Mouse (Mus musculus) left cerebral cortex, adult 2 months (tissue): Measurements from ENCODE around the gene Lyrm9. TPM values are rescaled to one million over a fixed set of nuclear protein-coding genes. Genes with fewer than 3 reads are reported as not detected.

Experiments
- DNase-seq, 2 experiments: peaks; one replicate each; pipeline ENCODE4 v3.0.0; 2021 to 2022; ENCODE audit warnings: low spot score in 2 of 2, mixed read lengths in 1 of 2; ENCODE audit errors: extremely low spot score in 1 of 2
- H3K27ac ChIP-seq: fragments of 200-600 bp; 2 replicates; pipeline ENCODE4 v1.8.1; 2022
- H3K4me3 ChIP-seq: fragments of 200-600 bp; 2 replicates; pipeline ENCODE4 v1.8.1; 2022
- CTCF ChIP-seq: fragments of 200-600 bp; IDR thresholded peaks from 2 replicates; pipeline ENCODE4 v1.8.1; 2022; ENCODE audit warnings: antibody characterized with exemption, mild to moderate bottlenecking, moderate library complexity
- intact Hi-C: fragments of 180-260 bp; cut with DNase I; formaldehyde crosslinking; loops from one replicate; pipeline ENCODE4 v1.15.1; 2025
- total RNA-seq, 2 experiments: library from RNA; stranded (reverse); gene quantifications; 2 replicates each; pipeline ENCODE4 v1.2.3; 2021

The Lyrm9 gene
- total RNA-seq, 2 experiments from 2014 or later: 22.6 to 26.1 TPM

DNA sequence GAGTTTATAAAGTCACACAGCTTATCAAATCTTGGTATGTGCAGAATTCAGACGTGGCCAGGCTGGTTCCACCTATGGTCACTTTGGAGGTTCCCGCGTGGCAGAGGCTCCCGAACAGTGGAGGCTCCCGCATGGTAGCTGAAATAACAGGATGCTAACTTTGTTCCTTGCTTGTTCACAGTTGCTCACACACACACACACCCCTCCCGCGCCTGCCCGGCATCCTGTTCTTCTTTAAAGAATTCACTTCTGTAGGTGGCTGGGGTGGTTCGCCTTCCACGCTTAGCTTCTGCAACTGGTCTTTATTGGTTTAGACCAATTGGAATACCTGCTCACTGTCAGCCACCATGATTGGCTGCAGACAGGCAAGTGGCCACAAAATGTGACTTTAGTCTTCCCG is 33.3 kb upstream of the Lyrm9 start:
- no peak for TF ChIP-seq CTCF
- intact Hi-C loops: loop anchor here (2.0 to 5.0 kb wide), 2 partner anchors 36 to 96 kb away; partner anchors contain the start of gene Nlk
- DNase-seq: peak; percentile 33 to 58
- Histone ChIP-seq H3K27ac (peak overlapping the region; percentile 80), H3K4me3 (no peak overlapping the region)

DNA sequence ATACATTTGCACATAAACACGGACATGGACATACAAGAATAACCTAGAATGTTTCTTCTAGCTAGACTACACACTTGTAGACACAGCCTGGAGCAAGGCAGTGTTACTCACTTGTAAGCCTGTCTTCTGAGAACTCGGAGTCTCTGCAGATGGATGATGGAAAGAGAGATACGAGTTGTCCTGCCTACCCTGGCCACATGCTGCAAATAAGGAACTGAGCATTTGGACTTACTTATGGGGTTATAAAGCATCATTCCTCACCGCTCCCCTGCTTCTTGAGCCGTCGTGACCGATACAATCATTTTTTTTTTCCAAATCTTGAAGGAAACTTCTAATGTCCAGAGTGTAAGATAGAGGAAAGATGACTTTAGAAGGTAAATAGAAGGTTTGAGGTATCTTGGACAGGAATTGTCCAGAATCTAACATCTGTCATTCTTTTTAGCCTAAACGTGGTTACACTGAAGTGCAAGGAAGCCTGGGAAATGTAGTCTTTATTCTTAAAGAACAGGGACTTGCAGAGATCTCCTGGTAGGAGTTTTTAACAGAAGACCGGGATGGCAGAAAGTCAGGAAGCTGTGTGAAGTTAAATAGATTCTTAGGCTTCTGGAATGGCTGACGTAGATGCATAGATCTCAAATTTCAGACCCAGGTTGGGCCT is 30.2 kb upstream of the Lyrm9 start:
- DNase-seq: no peak
- no peak overlapping the region for H3K4me3 ChIP-seq
- intact Hi-C loops: no loop called here

DNA sequence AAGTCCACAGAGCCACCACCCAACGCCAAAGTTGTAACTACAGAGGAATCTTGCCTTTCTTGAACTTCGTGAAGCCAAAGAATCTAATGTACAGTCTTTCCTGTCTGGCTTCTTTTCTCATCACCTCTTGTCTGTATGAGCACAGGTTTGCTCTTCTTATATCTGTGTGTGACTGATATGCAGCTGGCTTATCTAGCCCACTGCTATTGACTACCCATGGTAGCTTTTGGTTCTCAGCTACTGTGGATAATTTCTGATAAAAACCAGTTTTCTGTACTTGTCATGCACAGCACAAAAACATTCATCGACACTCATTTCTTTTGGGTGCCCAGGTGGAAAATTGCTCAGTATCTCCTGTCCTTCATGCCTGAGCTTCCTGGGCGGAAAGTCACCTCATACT is 25.3 kb upstream of the Lyrm9 start:
- no peak overlapping the region for H3K4me3 ChIP-seq
- H3K27ac ChIP-seq: no peak overlapping the region
- TF ChIP-seq CTCF: no peak
- DNase-seq: no peak
- intact Hi-C loops: no loop called here

More for the DNA sequence above, 30.2 kb upstream of the Lyrm9 start:
- peak overlapping the region; percentile 1; the same call in 1 of the 2 replicates for H3K27ac ChIP-seq
- TF ChIP-seq CTCF: no peak

- peak overlapping the region; percentile 88 for H3K27ac ChIP-seq
- DNase-seq: no peak
- intact Hi-C loops: loop anchor here (2.0 kb wide), 3 partner anchors 21 to 47 kb away; no protein-coding TSS in a partner anchor
- TF ChIP-seq CTCF: no peak
- H3K4me3 ChIP-seq: no peak overlapping the region
Measured at GRCm38 (mm10) chr11:78803587-78804316, 22.6 kb upstream of the Lyrm9 start.

GRCm38 (mm10) chr11:78804551-78804950 is 21.8 kb upstream of the Lyrm9 start:
- no peak for DNase-seq
- intact Hi-C loops: loop anchor here (2.0 kb wide), 3 partner anchors 20 to 48 kb away; no protein-coding TSS in a partner anchor
- TF ChIP-seq CTCF: no peak
- H3K4me3 ChIP-seq: no peak overlapping the region
- peak overlapping the region; percentile 88 for H3K27ac ChIP-seq

DNA sequence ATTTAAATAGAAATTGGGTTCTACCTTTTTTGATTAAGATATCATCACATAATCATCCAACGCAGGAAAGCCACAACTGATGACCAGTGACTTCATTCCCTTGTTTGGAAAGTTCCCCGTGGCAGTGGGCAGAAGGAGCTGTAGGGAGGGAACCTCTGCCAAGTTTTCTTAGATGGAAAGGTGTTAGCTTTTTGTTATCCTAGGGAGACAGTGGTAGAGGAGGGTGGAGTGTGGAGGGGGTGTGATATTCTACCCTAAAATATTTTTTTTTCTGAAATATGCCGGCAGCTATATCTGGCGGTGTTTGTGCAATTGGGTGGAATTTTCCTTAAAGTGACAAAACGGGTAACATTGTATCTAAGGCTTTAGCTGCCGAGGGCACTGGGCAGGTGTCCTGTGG is 21.2 kb upstream of the Lyrm9 start:
- DNase-seq: peak in 1 of 2 experiments; percentile 43
- intact Hi-C loops: loop anchor here (1.0 to 5.0 kb wide), 5 partner anchors 20 to 163 kb away; no protein-coding TSS in a partner anchor
- TF ChIP-seq CTCF: no peak
- Histone ChIP-seq H3K27ac (peak overlapping the region; percentile 88), H3K4me3 (no peak overlapping the region)

DNA sequence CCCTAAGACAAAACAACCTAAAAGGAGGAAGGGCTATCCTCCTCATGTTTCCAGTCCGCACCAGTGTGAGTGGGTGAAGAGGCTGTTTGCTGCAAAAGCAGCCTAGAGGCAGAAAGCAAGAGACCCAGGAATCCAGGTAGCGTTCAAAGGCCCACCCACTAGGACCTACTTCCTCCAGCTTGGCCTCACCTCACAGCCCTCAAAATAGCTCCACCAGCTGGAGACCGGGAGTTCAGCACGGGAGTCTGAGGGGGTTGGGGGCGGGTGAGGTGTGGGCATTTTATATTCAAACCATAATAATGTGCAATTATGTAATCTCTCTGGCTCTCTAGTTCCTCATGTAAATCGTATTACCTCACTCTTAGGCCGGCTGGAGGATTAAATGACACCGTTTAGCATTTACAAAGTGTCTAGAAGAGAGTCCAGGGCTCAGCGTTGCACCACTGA is 20.7 kb upstream of the Lyrm9 start:
- peak overlapping the region; percentile 88 for H3K27ac ChIP-seq
- intact Hi-C loops: loop anchor here (1.0 to 5.0 kb wide), 5 partner anchors 19 to 163 kb away; no protein-coding TSS in a partner anchor
- no peak overlapping the region for H3K4me3 ChIP-seq
- no peak; the same call in 1 of the 2 replicates for TF ChIP-seq CTCF
- peak; percentile 52 to 66 for DNase-seq

DNA sequence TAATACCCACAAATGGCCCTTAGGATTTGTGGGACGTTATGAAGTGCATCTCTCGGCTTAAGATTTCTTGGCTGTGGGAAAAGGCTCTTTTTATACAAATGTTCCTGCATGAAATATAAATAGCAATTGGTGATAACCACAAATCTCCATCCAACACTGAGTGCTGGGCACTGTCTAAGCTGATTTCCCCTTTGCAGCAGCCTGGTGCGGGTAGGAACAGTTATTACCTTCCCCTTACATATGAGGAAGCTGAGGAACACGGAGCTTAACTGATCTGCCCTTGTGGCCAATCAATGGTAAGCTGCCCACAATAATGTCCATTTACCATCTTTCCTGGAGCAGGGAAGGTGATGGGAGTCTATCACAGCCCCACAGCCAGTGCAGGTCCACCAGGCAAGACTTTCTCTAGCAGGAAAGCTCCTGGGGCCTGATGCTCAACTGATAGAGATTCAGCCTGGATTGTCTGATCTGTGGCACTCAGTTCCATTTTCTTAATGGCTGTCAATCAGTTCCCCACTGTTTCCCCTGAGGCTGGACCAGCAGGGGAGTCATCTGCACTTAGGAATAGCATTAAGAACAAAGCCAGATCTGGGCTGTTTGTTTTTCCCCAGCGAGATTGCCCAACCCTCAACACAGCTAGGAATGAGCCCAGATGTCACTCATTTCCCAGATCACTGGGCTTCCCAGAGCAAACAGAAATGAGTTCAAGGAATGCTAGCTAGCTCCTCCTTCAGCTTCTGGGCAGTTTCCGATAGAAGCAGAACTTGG is 18.9 kb upstream of the Lyrm9 start:
- Histone ChIP-seq H3K27ac (peak overlapping the region; percentile 26), H3K4me3 (no peak overlapping the region)
- no peak for TF ChIP-seq CTCF
- intact Hi-C loops: loop anchor here (5.0 kb wide), 1 partner anchor 165 kb away; no protein-coding TSS in a partner anchor
- no peak for DNase-seq

DNA sequence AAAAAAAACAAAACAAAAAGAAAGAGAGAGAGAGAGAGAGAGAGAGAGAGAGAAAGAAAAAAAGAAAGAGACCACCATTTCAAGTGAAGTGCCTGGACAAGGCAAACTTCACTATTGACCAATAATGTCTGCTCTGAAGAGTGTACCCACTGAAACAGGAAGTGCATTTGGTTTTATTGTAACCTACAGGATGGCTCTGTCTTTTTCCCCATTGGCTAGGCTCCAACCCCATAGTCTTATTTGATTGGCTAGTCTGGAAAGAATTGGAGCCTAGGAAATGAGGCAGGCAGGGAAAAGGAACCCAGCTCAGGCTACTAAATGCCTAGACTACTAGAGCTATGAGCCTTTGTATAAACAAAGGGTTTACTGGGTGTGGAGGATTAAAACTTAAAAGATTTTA is 17.0 kb upstream of the Lyrm9 start:
- intact Hi-C loops: loop anchor here (5.0 kb wide), 1 partner anchor 167 kb away; no protein-coding TSS in a partner anchor
- TF ChIP-seq CTCF: no peak
- H3K27ac ChIP-seq: no peak overlapping the region
- DNase-seq: no peak
- H3K4me3 ChIP-seq: no peak overlapping the region

GRCm38 (mm10) chr11:78814461-78814941 is 11.9 kb upstream of the Lyrm9 start:
- no peak overlapping the region for H3K4me3 ChIP-seq
- TF ChIP-seq CTCF: no peak
- intact Hi-C loops: no loop called here
- no peak overlapping the region for H3K27ac ChIP-seq
- DNase-seq: no peak
